Mouse (Mus musculus) hindbrain, embryonic 14.5 days (tissue): Measurements from ENCODE around the gene Hes6. TPM values are rescaled to one million over a fixed set of nuclear protein-coding genes. Genes with fewer than 3 reads are reported as not detected.
A peak's percentile ranks its signal among the peaks of the same experiment; 100 is the strongest.

Experiments used
- ATAC-seq: fragments of 200-750 bp; cut with Nextera tagmentation; 2 replicates; pipeline ENCODE4 v1.8.0; 2017; ENCODE audit warnings: moderate number of reproducible peaks, mild to moderate bottlenecking, moderate TSS enrichment, moderate library complexity; ENCODE audit not compliant: low FRiP score
- DNase-seq: peaks from one replicate; pipeline ENCODE4 v3.0.0-alpha.2; 2015; ENCODE audit warnings: low spot score
- H3K27ac ChIP-seq: fragments of 300-500 bp; sonication (generic); 2 replicates; pipeline ENCODE4 v1.5.1; 2014; ENCODE audit warnings: mild to moderate bottlenecking, moderate library complexity
- H3K27me3 ChIP-seq: fragments of 300-500 bp; sonication (generic); 2 replicates; pipeline ENCODE4 v1.6.1; 2014; ENCODE audit warnings: mild to moderate bottlenecking, low read length, mixed read lengths; ENCODE audit not compliant: control insufficient read depth, insufficient read depth
- H3K36me3 ChIP-seq: fragments of 300-500 bp; sonication (generic); replicated peaks from 2 replicates; pipeline ENCODE4 v1.6.1; 2014; ENCODE audit not compliant: control insufficient read depth, insufficient read depth
- H3K4me1 ChIP-seq: fragments of 300-500 bp; sonication (generic); replicated peaks from 2 replicates; pipeline ENCODE4 v1.6.1; 2014; ENCODE audit warnings: antibody characterized with exemption, low read length, mixed read lengths; ENCODE audit not compliant: control insufficient read depth, insufficient read depth
- H3K4me2 ChIP-seq: fragments of 300-500 bp; sonication (generic); replicated peaks from 2 replicates; pipeline ENCODE4 v1.6.1; 2014; ENCODE audit warnings: mild to moderate bottlenecking, moderate library complexity
- H3K4me3 ChIP-seq: fragments of 300-500 bp; sonication (generic); replicated peaks from 2 replicates; pipeline ENCODE4 v1.5.1; 2014; ENCODE audit warnings: mild to moderate bottlenecking, low read length
- H3K9ac ChIP-seq: fragments of 300-500 bp; sonication (generic); 2 replicates; pipeline ENCODE4 v1.6.1; 2014
- H3K9me3 ChIP-seq: fragments of 300-500 bp; sonication (generic); 2 replicates; pipeline ENCODE4 v1.6.1; 2016; ENCODE audit warnings: low read length; ENCODE audit not compliant: control insufficient read depth
- WGBS: fragments of 180-500 bp; shearing (Covaris S2); extraction: QIAGEN DNeasy Blood & Tissue Kit; methylation state at CpG from one replicate; pipeline ENCODE4 v1.1.7; 2014; 5-methylcytosine and 5-hydroxymethylcytosine counted together
- polyA plus RNA-seq: library from polyadenylated mRNA; unstranded; fragments of >200 nt; fragmentation: Nextera tagmentation; extraction: Ambion mirVana; gene quantifications from 2 replicates; pipeline ENCODE4 v1.2.1, GENCODE M21; 2014

The Hes6 gene
- polyA plus RNA-seq, 1 experiment from 2014 or later = 125 TPM

GRCm38 (mm10) chr1:91366215-91367108 is 47.4 kb downstream of the Hes6 start, which contains the start of gene Erfe:
Gene Erfe, plus strand, starts transcription at chr1:91366430.
- peaks cover 9% of the 10 kb centered on the region; the same call in 1 of the 2 replicates for H3K9me3 ChIP-seq
- H3K27ac ChIP-seq = no peak within 1 kb of the TSS
- peak within 1 kb of the TSS; percentile 53 for H3K9ac ChIP-seq
- 2% methylated on average over 38 of the region's 68 CpGs for WGBS
- no peaks in the 10 kb centered on the region for H3K4me1 ChIP-seq
- H3K4me3 ChIP-seq = peak within 1 kb of the TSS; percentile 29
- DNase-seq = peak; percentile 40
- peaks cover 12% of the 10 kb centered on the region for H3K27me3 ChIP-seq
- ATAC-seq = peak; percentile 43; the same call in 1 of the 2 replicates
- H3K4me2 ChIP-seq = peak within 1 kb of the TSS; percentile 62
- H3K36me3 ChIP-seq = peaks cover 21% of the 10 kb centered on the region

- WGBS = 35% methylated on average over 8 of the region's 8 CpGs
- Histone ChIP-seq H3K36me3 (peaks cover 14% of the 10 kb centered on the region), H3K27me3 (peaks cover 12% of the 10 kb centered on the region), H3K9me3 (peaks cover 9% of the 10 kb centered on the region; the same call in 1 of the 2 replicates), H3K4me3 (peak overlapping the region; percentile 29), H3K27ac (no peak overlapping the region), H3K4me1 (no peaks in the 10 kb centered on the region), H3K4me2 (peak overlapping the region; percentile 62), H3K9ac (0 out of 2 replicates have a peak overlapping the region, but pooled peaks have one; percentile 53)
- DNase-seq = no peak
- no peak for ATAC-seq
Observed at GRCm38 (mm10) chr1:91365816-91366214, 48.0 kb downstream of the Hes6 start.

- peaks cover 12% of the 10 kb centered on the region for H3K27me3 ChIP-seq
- no peak overlapping the region for H3K27ac ChIP-seq
- peaks cover 7% of the 10 kb centered on the region for H3K36me3 ChIP-seq
- ATAC-seq = no peak
- no peak overlapping the region for H3K9ac ChIP-seq
- DNase-seq = no peak
- no peak overlapping the region for H3K4me3 ChIP-seq
- peaks cover 9% of the 10 kb centered on the region; the same call in 1 of the 2 replicates for H3K9me3 ChIP-seq
- H3K4me1 ChIP-seq = no peaks in the 10 kb centered on the region
- no peak overlapping the region for H3K4me2 ChIP-seq
- WGBS = 94% methylated on average over 16 of the region's 16 CpGs
Observed at GRCm38 (mm10) chr1:91364822-91365644, 48.8 kb downstream of the Hes6 start.

- no peak overlapping the region for H3K4me3 ChIP-seq
- no peak for DNase-seq
- no peak overlapping the region for H3K4me2 ChIP-seq
- no peak overlapping the region for H3K9ac ChIP-seq
- peaks cover 9% of the 10 kb centered on the region; the same call in 1 of the 2 replicates for H3K9me3 ChIP-seq
- peaks cover 8% of the 10 kb centered on the region for H3K27me3 ChIP-seq
- no peaks in the 10 kb centered on the region for H3K36me3 ChIP-seq
- whole genome bisulfite sequencing = 84% methylated on average over 5 of the region's 5 CpGs
- H3K27ac ChIP-seq = no peak overlapping the region
- no peak for ATAC-seq
- no peaks in the 10 kb centered on the region for H3K4me1 ChIP-seq
Observed at GRCm38 (mm10) chr1:91362113-91362512, 51.7 kb downstream of the Hes6 start.

Other genes with a start within 250 kb of the Hes6 start
- gene Ramp1, start 234.2 kb downstream of the Hes6 start, polyA plus RNA-seq = 12.5 and 14.2 TPM in 2 replicates
- gene Ube2f, start 163.7 kb downstream of the Hes6 start, polyA plus RNA-seq = 63.8 and 67.6 TPM in 2 replicates
- gene Scly, start 115.7 kb downstream of the Hes6 start, polyA plus RNA-seq = 9.7 and 10.5 TPM in 2 replicates
- gene Espnl, start 92.0 kb downstream of the Hes6 start, polyA plus RNA-seq = 0.17 and 0.18 TPM in 2 replicates
- gene Klhl30, start 63.0 kb downstream of the Hes6 start, polyA plus RNA-seq = 0.25 and 0.37 TPM in 2 replicates
- gene Erfe, start 47.6 kb downstream of the Hes6 start, polyA plus RNA-seq = 0.66 TPM in 1 of 2 replicates, not detected in the other
- 132 and 143 TPM in 2 replicates for gene Ilkap, start 15.2 kb downstream of the Hes6 start, polyA plus RNA-seq
- gene Per2, start 45.3 kb upstream of the Hes6 start, polyA plus RNA-seq = 3.5 and 5.2 TPM in 2 replicates
- gene Traf3ip1, start 80.6 kb upstream of the Hes6 start, polyA plus RNA-seq = 6.5 and 7.6 TPM in 2 replicates
- gene Asb1, start 126.5 kb upstream of the Hes6 start, polyA plus RNA-seq = 15.7 and 16.7 TPM in 2 replicates